Mouse (Mus musculus) lung, embryonic 16.5 days (tissue): ENCODE measurements around the gene Tmem265. TPM values are rescaled to one million over a fixed set of nuclear protein-coding genes. Genes with fewer than 3 reads are reported as not detected.
A peak's percentile ranks its signal among the peaks of the same experiment; 100 is the strongest.

Experiments used
- ATAC-seq: fragments of 200-750 bp; cut with Nextera tagmentation; 2 replicates; pipeline ENCODE4 v1.8.0; 2017; ENCODE audit warnings: low read depth, mild to moderate bottlenecking, moderate library complexity
- H3K27ac ChIP-seq: fragments of 300-500 bp; sonication (generic); 2 replicates; pipeline ENCODE4 v1.5.1; 2014; ENCODE audit warnings: mild to moderate bottlenecking, control low read depth, low read length
- H3K27me3 ChIP-seq: fragments of 300-500 bp; sonication (generic); 2 replicates; pipeline ENCODE4 v1.6.1; 2014; ENCODE audit warnings: low read depth, low read length, mixed read lengths; ENCODE audit not compliant: control insufficient read depth, insufficient read depth
- H3K36me3 ChIP-seq: fragments of 300-500 bp; sonication (generic); 2 replicates; pipeline ENCODE4 v1.6.1; 2014; ENCODE audit warnings: low read length; ENCODE audit not compliant: control insufficient read depth, insufficient read depth
- H3K4me1 ChIP-seq: fragments of 300-500 bp; sonication (generic); replicated peaks from 2 replicates; pipeline ENCODE4 v1.6.1; 2014; ENCODE audit warnings: low read length, mixed read lengths; ENCODE audit not compliant: control insufficient read depth, insufficient read depth
- H3K4me2 ChIP-seq: fragments of 300-500 bp; sonication (generic); 2 replicates; pipeline ENCODE4 v1.6.1; 2014; ENCODE audit warnings: low read depth, low read length, control low read depth
- H3K4me3 ChIP-seq: fragments of 300-500 bp; sonication (generic); 2 replicates; pipeline ENCODE4 v1.5.1; 2014; ENCODE audit warnings: mild to moderate bottlenecking, low read length, control low read depth
- H3K9ac ChIP-seq: fragments of 300-500 bp; sonication (generic); 2 replicates; pipeline ENCODE4 v1.6.1; 2014; ENCODE audit warnings: low read length, control low read depth
- H3K9me3 ChIP-seq: fragments of 300-500 bp; sonication (generic); 2 replicates; pipeline ENCODE4 v1.6.1; 2016; ENCODE audit warnings: low read length; ENCODE audit not compliant: control insufficient read depth
- WGBS: fragments of 180-500 bp; shearing (Covaris S2); extraction: QIAGEN DNeasy Blood & Tissue Kit; methylation state at CpG from one replicate; pipeline ENCODE4 v1.1.7; 2014; 5-methylcytosine and 5-hydroxymethylcytosine counted together
- polyA plus RNA-seq: library from polyadenylated mRNA; unstranded; fragments of >200 nt; fragmentation: Nextera tagmentation; extraction: Ambion mirVana; gene quantifications from 2 replicates; pipeline ENCODE4 v1.2.1, GENCODE M21; 2015

Gene Tmem265
- polyA plus RNA-seq: 8.4 and 8.7 TPM in 2 replicates

GRCm38 (mm10) chr7:127561340-127561858 lies at the start of gene Tmem265:
Gene Tmem265, plus strand, starts transcription at chr7:127561390.
- no peak within 1 kb of the TSS for H3K9ac ChIP-seq
- H3K4me3 ChIP-seq: no peak within 1 kb of the TSS
- peaks cover 4% of the 10 kb centered on the region; the same call in 1 of the 2 replicates for H3K4me1 ChIP-seq
- H3K27ac ChIP-seq: no peak within 1 kb of the TSS
- peaks cover 38% of the 10 kb centered on the region for H3K36me3 ChIP-seq
- no peaks in the 10 kb centered on the region for H3K27me3 ChIP-seq
- H3K4me2 ChIP-seq: no peak within 1 kb of the TSS
- ATAC-seq: peak; percentile 53; the same call in 1 of the 2 replicates
- H3K9me3 ChIP-seq: no peaks in the 10 kb centered on the region
- 74% methylated on average over 5 of the region's 5 CpGs for WGBS

GRCm38 (mm10) chr7:127511808-127512230 lies 49.4 kb upstream of the Tmem265 start, which contains the start of gene Srcap:
Gene Srcap, plus strand, starts transcription at chr7:127511983.
- Histone ChIP-seq H3K36me3 (peaks cover 10% of the 10 kb centered on the region), H3K4me1 (peaks cover 13% of the 10 kb centered on the region), H3K9ac (peak within 1 kb of the TSS; percentile 95), H3K9me3 (no peaks in the 10 kb centered on the region), H3K27ac (peak within 1 kb of the TSS; percentile 98), H3K27me3 (no peaks in the 10 kb centered on the region), H3K4me3 (peak within 1 kb of the TSS; percentile 91), H3K4me2 (peak within 1 kb of the TSS; percentile 69)
- peak; percentile 97 for ATAC-seq
- WGBS: under 1% methylated on average over 35 of the region's 37 CpGs

GRCm38 (mm10) chr7:127512231-127513015 lies 48.8 kb upstream of the Tmem265 start:
- peak overlapping the region; percentile 69 for H3K4me2 ChIP-seq
- H3K4me3 ChIP-seq: peak overlapping the region; percentile 91
- no peaks in the 10 kb centered on the region for H3K27me3 ChIP-seq
- H3K9me3 ChIP-seq: no peaks in the 10 kb centered on the region
- H3K27ac ChIP-seq: peak overlapping the region; percentile 98
- peaks cover 16% of the 10 kb centered on the region for H3K36me3 ChIP-seq
- peak overlapping the region; percentile 95 for H3K9ac ChIP-seq
- peaks cover 13% of the 10 kb centered on the region for H3K4me1 ChIP-seq
- peak; percentile 89 for ATAC-seq
- under 1% methylated on average over 43 of the region's 93 CpGs for WGBS

- WGBS: 20% methylated on average over 8 of the region's 8 CpGs
- H3K36me3 ChIP-seq: peaks cover 18% of the 10 kb centered on the region
- no peaks in the 10 kb centered on the region for H3K9me3 ChIP-seq
- no peaks in the 10 kb centered on the region for H3K27me3 ChIP-seq
- ATAC-seq: no peak; the same call in 1 of the 2 replicates
- peaks cover 13% of the 10 kb centered on the region for H3K4me1 ChIP-seq
- H3K9ac ChIP-seq: peak overlapping the region; percentile 95
- peak overlapping the region; percentile 98 for H3K27ac ChIP-seq
- H3K4me3 ChIP-seq: peak overlapping the region; percentile 91
- peak overlapping the region; percentile 62 for H3K4me2 ChIP-seq
Measured at GRCm38 (mm10) chr7:127513016-127513390, 48.2 kb upstream of the Tmem265 start.

- peak overlapping the region; percentile 98 for H3K27ac ChIP-seq
- 0 out of 2 replicates have a peak overlapping the region, but pooled peaks have one; percentile 20 for H3K9ac ChIP-seq
- WGBS: 73% methylated on average over 3 of the region's 3 CpGs
- peaks cover 18% of the 10 kb centered on the region for H3K36me3 ChIP-seq
- peaks cover 13% of the 10 kb centered on the region for H3K4me1 ChIP-seq
- peak overlapping the region; percentile 62 for H3K4me2 ChIP-seq
- ATAC-seq: no peak
- peak overlapping the region; percentile 91 for H3K4me3 ChIP-seq
- no peaks in the 10 kb centered on the region for H3K9me3 ChIP-seq
- no peaks in the 10 kb centered on the region for H3K27me3 ChIP-seq
Measured at GRCm38 (mm10) chr7:127513781-127514180, 47.4 kb upstream of the Tmem265 start.

GRCm38 (mm10) chr7:127515846-127516245 lies 45.3 kb upstream of the Tmem265 start:
- Histone ChIP-seq H3K36me3 (peaks cover 21% of the 10 kb centered on the region), H3K27ac (no peak overlapping the region), H3K4me2 (no peak overlapping the region), H3K4me3 (no peak overlapping the region), H3K9ac (no peak overlapping the region), H3K9me3 (no peaks in the 10 kb centered on the region), H3K27me3 (no peaks in the 10 kb centered on the region), H3K4me1 (peaks cover 13% of the 10 kb centered on the region)
- 86% methylated on average over 7 of the region's 7 CpGs for WGBS
- no peak for ATAC-seq

GRCm38 (mm10) chr7:127516344-127516743 lies 44.8 kb upstream of the Tmem265 start:
- WGBS: 93% methylated on average over 6 of the region's 7 CpGs
- Histone ChIP-seq H3K4me2 (no peak overlapping the region), H3K36me3 (peaks cover 24% of the 10 kb centered on the region), H3K9me3 (no peaks in the 10 kb centered on the region), H3K27ac (no peak overlapping the region), H3K27me3 (no peaks in the 10 kb centered on the region), H3K4me1 (peaks cover 10% of the 10 kb centered on the region), H3K9ac (no peak overlapping the region), H3K4me3 (no peak overlapping the region)
- no peak for ATAC-seq

GRCm38 (mm10) chr7:127519284-127519683 lies 41.9 kb upstream of the Tmem265 start, which contains the start of gene Gm42715:
Gene Gm42715, plus strand, starts transcription at chr7:127519584.
- Histone ChIP-seq H3K4me3 (no peak within 1 kb of the TSS), H3K27ac (no peak within 1 kb of the TSS), H3K9me3 (no peaks in the 10 kb centered on the region), H3K4me2 (no peak within 1 kb of the TSS), H3K27me3 (no peaks in the 10 kb centered on the region), H3K9ac (no peak within 1 kb of the TSS), H3K36me3 (peaks cover 49% of the 10 kb centered on the region), H3K4me1 (no peaks in the 10 kb centered on the region)
- 93% methylated on average over 3 of the region's 3 CpGs for WGBS
- ATAC-seq: no peak

- Histone ChIP-seq H3K27ac (no peak overlapping the region), H3K36me3 (peaks cover 73% of the 10 kb centered on the region), H3K9me3 (no peaks in the 10 kb centered on the region), H3K27me3 (no peaks in the 10 kb centered on the region), H3K4me1 (no peaks in the 10 kb centered on the region), H3K9ac (no peak overlapping the region), H3K4me2 (no peak overlapping the region), H3K4me3 (no peak overlapping the region)
- no peak for ATAC-seq
- WGBS: 91% methylated on average over 3 of the region's 3 CpGs
Measured at GRCm38 (mm10) chr7:127541671-127542070, 19.5 kb upstream of the Tmem265 start.
